Mouse (Mus musculus) liver, embryonic 15.5 days (tissue): ENCODE measurements around the gene Abhd8. TPM values are rescaled to one million over a fixed set of nuclear protein-coding genes. Genes with fewer than 3 reads are reported as not detected.
A peak's percentile ranks its signal among the peaks of the same experiment; 100 is the strongest.

Source experiments
- ATAC-seq: fragments of 200-750 bp; cut with Nextera tagmentation; 2 replicates; pipeline ENCODE4 v1.8.0; 2017; ENCODE audit warnings: moderate number of reproducible peaks, mild to moderate bottlenecking, moderate library complexity; ENCODE audit not compliant: insufficient read depth
- H3K27ac ChIP-seq: fragments of 300-500 bp; sonication (generic); replicated peaks from 2 replicates; pipeline ENCODE4 v1.5.1; 2015; ENCODE audit warnings: mild to moderate bottlenecking, inconsistent platforms
- H3K27me3 ChIP-seq: fragments of 300-500 bp; sonication (generic); 2 replicates; pipeline ENCODE4 v1.6.1; 2015; ENCODE audit warnings: mild to moderate bottlenecking, inconsistent platforms
- H3K36me3 ChIP-seq: fragments of 300-500 bp; sonication (generic); replicated peaks from 2 replicates; pipeline ENCODE4 v1.6.1; 2015; ENCODE audit warnings: moderate library complexity, mild to moderate bottlenecking, inconsistent platforms
- H3K4me1 ChIP-seq: fragments of 300-500 bp; sonication (generic); replicated peaks from 2 replicates; pipeline ENCODE4 v1.6.1; 2015; ENCODE audit warnings: inconsistent platforms
- H3K4me2 ChIP-seq: fragments of 300-500 bp; sonication (generic); 2 replicates; pipeline ENCODE4 v1.6.1; 2015; ENCODE audit warnings: moderate library complexity, mild to moderate bottlenecking, inconsistent platforms
- H3K4me3 ChIP-seq: fragments of 300-500 bp; sonication (generic); replicated peaks from 2 replicates; pipeline ENCODE4 v1.5.1; 2015; ENCODE audit warnings: mild to moderate bottlenecking, inconsistent platforms
- H3K9ac ChIP-seq: fragments of 300-500 bp; sonication (generic); 2 replicates; pipeline ENCODE4 v1.6.1; 2015; ENCODE audit warnings: moderate library complexity, mild to moderate bottlenecking, inconsistent platforms
- H3K9me3 ChIP-seq: fragments of 300-500 bp; sonication (generic); replicated peaks from 2 replicates; pipeline ENCODE4 v1.6.1; 2016; ENCODE audit warnings: inconsistent platforms
- WGBS: fragments of 180-500 bp; shearing (Covaris S2); methylation state at CpG from one replicate; pipeline ENCODE4 v1.1.7; 2015; ENCODE audit warnings: mixed read lengths; ENCODE audit not compliant: insufficient replicate concordance; 5-methylcytosine and 5-hydroxymethylcytosine counted together
- polyA plus RNA-seq: library from polyadenylated mRNA; unstranded; fragments of >200 nt; fragmentation: Nextera tagmentation; extraction: Ambion mirVana; gene quantifications from 2 replicates; pipeline ENCODE4 v1.2.1, GENCODE M21; 2015

Abhd8 gene
- polyA plus RNA-seq, 1 experiment from 2014 or later, result 9.1 TPM

DNA sequence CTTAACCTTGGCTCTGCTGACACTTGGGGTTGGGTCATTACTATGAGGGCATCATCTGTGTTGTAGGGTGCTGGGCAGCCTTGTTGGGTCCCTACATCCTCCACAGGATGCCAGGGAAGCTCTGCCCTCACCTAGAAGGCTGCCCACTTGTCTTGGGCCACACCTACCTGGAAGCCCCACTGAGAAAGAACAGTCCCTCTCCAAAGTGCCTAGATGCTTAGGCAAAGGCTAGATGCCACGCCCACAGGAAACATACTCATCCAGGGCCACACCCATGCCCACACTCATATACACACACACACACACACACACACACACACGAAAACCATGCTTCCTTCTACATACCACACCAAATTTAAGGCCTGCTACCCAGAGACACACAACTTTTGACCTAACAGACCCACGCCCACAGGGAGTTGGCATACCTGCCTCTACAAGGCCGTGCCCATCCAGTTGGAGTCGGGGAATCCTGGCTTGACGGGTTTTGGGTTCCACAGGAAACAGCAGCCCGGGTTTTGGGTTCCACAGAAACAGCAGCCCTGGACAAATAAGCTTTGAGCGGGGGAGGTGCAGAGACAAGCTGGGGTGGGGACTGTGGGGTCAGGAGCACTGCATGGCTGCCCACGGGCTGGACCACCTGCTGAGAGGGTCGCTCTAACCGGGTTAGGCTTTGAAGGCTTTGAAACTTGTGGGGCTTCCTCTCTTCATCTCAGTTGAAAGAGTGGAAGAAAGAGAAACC, 51.8 kb downstream of the Abhd8 start:
- Histone ChIP-seq H3K9me3 (no peaks in the 10 kb centered on the region), H3K36me3 (peaks cover 36% of the 10 kb centered on the region), H3K4me1 (peaks cover 23% of the 10 kb centered on the region), H3K9ac (no peak overlapping the region), H3K27ac (no peak overlapping the region), H3K27me3 (no peaks in the 10 kb centered on the region), H3K4me3 (no peak overlapping the region), H3K4me2 (no peak overlapping the region)
- 38% methylated on average over 11 of the region's 11 CpGs for WGBS
- no peak for ATAC-seq

DNA sequence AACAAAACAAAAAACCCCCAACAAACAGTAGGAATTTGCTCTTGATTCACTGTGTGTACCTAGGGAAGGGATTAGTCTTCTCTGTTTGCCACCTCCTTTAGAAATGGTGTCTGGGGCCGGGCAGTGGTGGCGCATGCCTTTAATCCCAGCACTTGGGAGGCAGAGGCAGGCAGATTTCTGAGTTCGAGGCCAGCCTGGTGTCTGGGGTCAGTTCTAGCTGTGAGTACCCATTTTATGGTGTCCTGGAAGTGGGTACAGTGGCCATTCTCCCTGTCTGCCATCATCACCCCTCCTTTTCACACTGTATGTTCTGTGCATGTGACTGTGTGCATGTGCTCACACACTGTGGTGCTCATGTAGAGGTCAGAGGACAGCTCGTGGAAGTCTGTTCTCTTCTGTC, 55.2 kb downstream of the Abhd8 start:
- whole genome bisulfite sequencing, result 91% methylated on average over 4 of the region's 4 CpGs
- Histone ChIP-seq H3K4me2 (no peak overlapping the region), H3K4me1 (peaks cover 52% of the 10 kb centered on the region), H3K4me3 (no peak overlapping the region), H3K9me3 (no peaks in the 10 kb centered on the region), H3K27me3 (no peaks in the 10 kb centered on the region), H3K36me3 (peaks cover 37% of the 10 kb centered on the region), H3K9ac (no peak overlapping the region), H3K27ac (no peak overlapping the region)
- ATAC-seq, result no peak

- Histone ChIP-seq H3K36me3 (peaks cover 37% of the 10 kb centered on the region), H3K27ac (no peak overlapping the region), H3K4me1 (peaks cover 52% of the 10 kb centered on the region), H3K9me3 (no peaks in the 10 kb centered on the region), H3K27me3 (no peaks in the 10 kb centered on the region), H3K4me3 (peak overlapping the region; percentile 98), H3K4me2 (peak overlapping the region; percentile 86), H3K9ac (no peak overlapping the region)
- 84% methylated on average over 14 of the region's 14 CpGs for WGBS
- no peak for ATAC-seq
These were observed 56.0 kb downstream of the Abhd8 start for GRCm38 (mm10) chr8:71407441-71407840.

Other genes starting within 250 kb of the Abhd8 start
- 7.3 and 8.6 TPM in 2 replicates for gene Myo9b, start 190.9 kb downstream of the Abhd8 start, polyA plus RNA-seq
- gene Haus8, start 190.7 kb downstream of the Abhd8 start, polyA plus RNA-seq, result 44.8 and 47.5 TPM in 2 replicates
- 38.7 and 41.1 TPM in 2 replicates for gene Use1, start 96.8 kb downstream of the Abhd8 start, polyA plus RNA-seq
- gene Ocel1, start 92.4 kb downstream of the Abhd8 start, polyA plus RNA-seq, result 4.6 and 5.2 TPM in 2 replicates
- 24.1 and 27.0 TPM in 2 replicates for gene Nr2f6, start 81.7 kb downstream of the Abhd8 start, polyA plus RNA-seq
- gene Ushbp1, start 67.9 kb downstream of the Abhd8 start, polyA plus RNA-seq, result 3.3 and 5.2 TPM in 2 replicates
- gene Babam1, start 66.8 kb downstream of the Abhd8 start, polyA plus RNA-seq, result 56.0 and 58.5 TPM in 2 replicates
- 42.0 and 54.0 TPM in 2 replicates for gene Ankle1, start 57.6 kb downstream of the Abhd8 start, polyA plus RNA-seq
- 81.2 and 96.6 TPM in 2 replicates for gene Mrpl34, start 1.3 kb upstream of the Abhd8 start, polyA plus RNA-seq
- gene Dda1, start 5.5 kb upstream of the Abhd8 start, polyA plus RNA-seq, result 38.3 and 42.6 TPM in 2 replicates
- gene Ano8, start 22.3 kb upstream of the Abhd8 start, polyA plus RNA-seq, result 0.15 and 0.20 TPM in 2 replicates
- 4.2 and 5.1 TPM in 2 replicates for gene Gtpbp3, start 24.4 kb upstream of the Abhd8 start, polyA plus RNA-seq
- gene Plvap, start 48.1 kb upstream of the Abhd8 start, polyA plus RNA-seq, result 22.4 and 23.9 TPM in 2 replicates
- 0.06 and 0.14 TPM in 2 replicates for gene Ccdc194, start 62.1 kb upstream of the Abhd8 start, polyA plus RNA-seq
- 35.3 and 37.3 TPM in 2 replicates for gene Bst2, start 73.8 kb upstream of the Abhd8 start, polyA plus RNA-seq
- 31.6 and 35.2 TPM in 2 replicates for gene Mvb12a, start 79.3 kb upstream of the Abhd8 start, polyA plus RNA-seq
- 0.50 and 0.94 TPM in 2 replicates for gene Tmem221, start 95.2 kb upstream of the Abhd8 start, polyA plus RNA-seq
- 0.09 TPM in 1 of 2 replicates, not detected in the other for gene Nxnl1, start 102.9 kb upstream of the Abhd8 start, polyA plus RNA-seq
- gene Slc27a1, start 105.2 kb upstream of the Abhd8 start, polyA plus RNA-seq, result 2.3 and 3.0 TPM in 2 replicates
- 90.7 and 92.8 TPM in 2 replicates for gene Pgls, start 128.5 kb upstream of the Abhd8 start, polyA plus RNA-seq
- gene Fam129c, start 134.0 kb upstream of the Abhd8 start, polyA plus RNA-seq, result 0.99 and 1.4 TPM in 2 replicates
- 23.0 and 25.6 TPM in 2 replicates for gene Colgalt1, start 147.3 kb upstream of the Abhd8 start, polyA plus RNA-seq
- gene Unc13a, start 208.1 kb upstream of the Abhd8 start, polyA plus RNA-seq, result 0.16 and 0.20 TPM in 2 replicates
- gene Jak3, start 212.6 kb upstream of the Abhd8 start, polyA plus RNA-seq, result 6.4 and 6.9 TPM in 2 replicates
- 2.2 and 3.0 TPM in 2 replicates for gene Insl3, start 225.6 kb upstream of the Abhd8 start, polyA plus RNA-seq
- 4.1 and 5.2 TPM in 2 replicates for gene B3gnt3, start 238.1 kb upstream of the Abhd8 start, polyA plus RNA-seq